Mouse (Mus musculus) lung, embryonic 16.5 days (tissue): Measurements from ENCODE around the gene Alg10b. TPM values are rescaled to one million over a fixed set of nuclear protein-coding genes. Genes with fewer than 3 reads are reported as not detected.

Source experiments
- ATAC-seq: fragments of 200-750 bp; cut with Nextera tagmentation; 2 replicates; pipeline ENCODE4 v1.8.0; 2017; ENCODE audit warnings: low read depth, mild to moderate bottlenecking, moderate library complexity
- H3K27ac ChIP-seq: fragments of 300-500 bp; sonication (generic); 2 replicates; pipeline ENCODE4 v1.5.1; 2014; ENCODE audit warnings: mild to moderate bottlenecking, control low read depth, low read length
- H3K27me3 ChIP-seq: fragments of 300-500 bp; sonication (generic); 2 replicates; pipeline ENCODE4 v1.6.1; 2014; ENCODE audit warnings: low read depth, low read length, mixed read lengths; ENCODE audit not compliant: control insufficient read depth, insufficient read depth
- H3K36me3 ChIP-seq: fragments of 300-500 bp; sonication (generic); 2 replicates; pipeline ENCODE4 v1.6.1; 2014; ENCODE audit warnings: low read length; ENCODE audit not compliant: control insufficient read depth, insufficient read depth
- H3K4me1 ChIP-seq: fragments of 300-500 bp; sonication (generic); replicated peaks from 2 replicates; pipeline ENCODE4 v1.6.1; 2014; ENCODE audit warnings: low read length, mixed read lengths; ENCODE audit not compliant: control insufficient read depth, insufficient read depth
- H3K4me2 ChIP-seq: fragments of 300-500 bp; sonication (generic); 2 replicates; pipeline ENCODE4 v1.6.1; 2014; ENCODE audit warnings: low read depth, low read length, control low read depth
- H3K4me3 ChIP-seq: fragments of 300-500 bp; sonication (generic); 2 replicates; pipeline ENCODE4 v1.5.1; 2014; ENCODE audit warnings: mild to moderate bottlenecking, low read length, control low read depth
- H3K9ac ChIP-seq: fragments of 300-500 bp; sonication (generic); 2 replicates; pipeline ENCODE4 v1.6.1; 2014; ENCODE audit warnings: low read length, control low read depth
- H3K9me3 ChIP-seq: fragments of 300-500 bp; sonication (generic); 2 replicates; pipeline ENCODE4 v1.6.1; 2016; ENCODE audit warnings: low read length; ENCODE audit not compliant: control insufficient read depth
- WGBS: fragments of 180-500 bp; shearing (Covaris S2); extraction: QIAGEN DNeasy Blood & Tissue Kit; methylation state at CpG from one replicate; pipeline ENCODE4 v1.1.7; 2014; 5-methylcytosine and 5-hydroxymethylcytosine counted together
- microRNA-seq: library from miRNA; unstranded; fragments of <30 nt; microRNA quantifications from one replicate; pipeline ENCODE4, GENCODE M21; 2016
- polyA plus RNA-seq: library from polyadenylated mRNA; unstranded; fragments of >200 nt; fragmentation: Nextera tagmentation; extraction: Ambion mirVana; gene quantifications from 2 replicates; pipeline ENCODE4 v1.2.1, GENCODE M21; 2015

Gene Alg10b
- polyA plus RNA-seq, 1 experiment from 2014 or later = 32.5 TPM

- Histone ChIP-seq H3K27me3 (no peaks in the 10 kb centered on the region), H3K4me3 (no peak overlapping the region), H3K27ac (no peak overlapping the region), H3K4me2 (no peak overlapping the region), H3K9me3 (no peaks in the 10 kb centered on the region), H3K36me3 (no peaks in the 10 kb centered on the region), H3K9ac (no peak overlapping the region), H3K4me1 (no peaks in the 10 kb centered on the region)
- no peak for ATAC-seq
- 84% methylated on average over 5 of the region's 5 CpGs for WGBS
These were observed 20.0 kb downstream of the Alg10b start for GRCm38 (mm10) chr15:90244081-90244480.

GRCm38 (mm10) chr15:90249694-90250093, 25.6 kb downstream of the Alg10b start:
- ATAC-seq = no peak
- Histone ChIP-seq H3K27me3 (no peaks in the 10 kb centered on the region), H3K27ac (no peak overlapping the region), H3K4me1 (no peaks in the 10 kb centered on the region), H3K9ac (no peak overlapping the region), H3K36me3 (no peaks in the 10 kb centered on the region), H3K4me3 (no peak overlapping the region), H3K4me2 (no peak overlapping the region), H3K9me3 (no peaks in the 10 kb centered on the region)
- WGBS = 44% methylated on average over 3 of the region's 3 CpGs

DNA sequence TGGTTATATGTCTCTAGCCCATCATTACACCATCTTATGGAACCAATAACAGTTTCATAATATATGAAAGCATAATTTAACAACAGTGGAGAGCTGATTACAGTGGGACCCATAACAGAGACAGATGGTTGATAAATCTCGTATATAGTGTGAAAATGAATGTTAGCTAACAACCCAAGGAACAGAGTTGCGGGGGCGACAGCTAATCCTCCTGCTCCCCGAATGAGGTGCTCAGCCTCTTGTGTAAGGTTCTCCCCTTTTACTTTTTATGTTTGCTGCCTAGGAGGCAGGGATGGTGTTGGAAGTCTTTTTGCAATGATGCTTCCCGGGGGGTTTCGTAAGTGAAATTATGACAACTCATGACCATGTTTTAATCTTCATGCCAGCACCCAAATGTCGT, 58.8 kb downstream of the Alg10b start:
- no peaks in the 10 kb centered on the region for H3K9me3 ChIP-seq
- no peak for ATAC-seq
- H3K27ac ChIP-seq = no peak overlapping the region
- no peak overlapping the region for H3K9ac ChIP-seq
- H3K27me3 ChIP-seq = no peaks in the 10 kb centered on the region
- H3K4me2 ChIP-seq = no peak overlapping the region
- H3K4me1 ChIP-seq = no peaks in the 10 kb centered on the region
- H3K36me3 ChIP-seq = no peaks in the 10 kb centered on the region
- 85% methylated on average over 7 of the region's 7 CpGs for WGBS
- no peak overlapping the region for H3K4me3 ChIP-seq

Small RNA genes within 50 kb of the gene (microRNA-seq; reads per million reads assigned to microRNA genes)
- gene Mir7648 = 0.59 reads per million
